Mouse (Mus musculus): ENCODE data around the gene Xpnpep1. TPM values are rescaled to one million over a fixed set of nuclear protein-coding genes. Genes with fewer than 3 reads are reported as not detected.
A peak's percentile ranks its signal among the peaks of the same experiment; 100 is the strongest.

The Xpnpep1 gene
- polyA plus RNA-seq, 1 experiment from 2014 or later = 85.5 TPM

DNA sequence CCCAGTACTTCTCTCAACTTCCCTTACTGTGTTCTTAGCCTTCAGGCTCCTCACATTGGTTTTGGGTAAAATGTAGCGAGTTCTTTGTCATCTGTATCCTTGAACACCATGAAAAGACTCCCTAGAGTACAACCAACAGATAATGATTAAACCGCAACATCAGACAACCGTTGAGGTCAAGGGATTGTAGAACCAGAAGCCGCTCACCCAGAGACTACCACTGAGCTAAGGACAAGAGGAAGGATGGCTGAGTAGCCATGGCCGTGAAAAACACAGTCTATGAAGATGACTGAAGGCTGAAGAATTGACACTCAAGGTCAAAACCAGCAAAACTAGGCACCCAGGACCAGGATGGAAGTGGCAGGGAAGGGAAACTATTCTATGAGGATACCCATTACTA, 10.3 kb downstream of the Xpnpep1 start:
- no peak for ATAC-seq (ENCODE audit: low read depth)
- 78% methylated on average over 5 of the region's 5 CpGs for WGBS (ENCODE audit: insufficient replicate concordance)
- no peak overlapping the region for H3K27ac ChIP-seq (ENCODE audit: low read length)
- H3K4me1 ChIP-seq (ENCODE audit: control insufficient read depth, low read depth, low read length) = peaks cover 32% of the 10 kb centered on the region
- no peak overlapping the region for H3K4me2 ChIP-seq (ENCODE audit: low read depth, low read length)
- H3K27me3 ChIP-seq (ENCODE audit: control insufficient read depth, insufficient read depth, low read depth, low read length) = no peaks in the 10 kb centered on the region
- no peaks in the 10 kb centered on the region for H3K9me3 ChIP-seq (replicated peaks; ENCODE audit: control insufficient read depth, low read length)
- H3K4me3 ChIP-seq (ENCODE audit: low read depth, low read length) = no peak overlapping the region
- peaks cover 21% of the 10 kb centered on the region for H3K36me3 ChIP-seq (ENCODE audit: control insufficient read depth, insufficient read depth)
- H3K9ac ChIP-seq (ENCODE audit: low read depth, low read length) = no peak overlapping the region

DNA sequence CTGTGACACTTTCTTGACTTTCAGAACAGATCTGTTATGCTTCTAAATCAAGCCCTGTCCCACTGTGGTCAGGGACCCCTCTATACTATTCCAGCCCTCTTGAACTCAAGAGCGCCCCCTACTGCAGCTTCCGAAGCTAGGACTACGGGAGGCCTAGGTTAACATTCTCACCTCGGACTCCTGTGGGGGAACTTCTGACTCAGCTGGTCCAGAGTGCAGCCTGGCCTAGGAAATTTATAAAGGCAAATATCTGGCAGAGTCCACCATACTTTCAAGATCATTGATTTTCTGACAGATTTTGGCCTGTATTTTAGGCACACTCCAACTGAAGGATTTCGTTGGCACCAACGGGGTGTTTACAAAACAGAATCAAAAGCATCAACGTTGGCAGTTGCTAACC, 11.0 kb downstream of the Xpnpep1 start:
- peaks cover 27% of the 10 kb centered on the region for H3K4me1 ChIP-seq (ENCODE audit: control insufficient read depth, low read depth, low read length)
- no peak overlapping the region for H3K9ac ChIP-seq (ENCODE audit: low read depth, low read length)
- 89% methylated on average over 7 of the region's 7 CpGs for WGBS (ENCODE audit: insufficient replicate concordance)
- H3K9me3 ChIP-seq (replicated peaks; ENCODE audit: control insufficient read depth, low read length) = no peaks in the 10 kb centered on the region
- no peaks in the 10 kb centered on the region for H3K27me3 ChIP-seq (ENCODE audit: control insufficient read depth, insufficient read depth, low read depth, low read length)
- no peak overlapping the region for H3K27ac ChIP-seq (ENCODE audit: low read length)
- peaks cover 27% of the 10 kb centered on the region for H3K36me3 ChIP-seq (ENCODE audit: control insufficient read depth, insufficient read depth)
- no peak overlapping the region for H3K4me2 ChIP-seq (ENCODE audit: low read depth, low read length)
- no peak overlapping the region for H3K4me3 ChIP-seq (ENCODE audit: low read depth, low read length)
- no peak for ATAC-seq (ENCODE audit: low read depth)

DNA sequence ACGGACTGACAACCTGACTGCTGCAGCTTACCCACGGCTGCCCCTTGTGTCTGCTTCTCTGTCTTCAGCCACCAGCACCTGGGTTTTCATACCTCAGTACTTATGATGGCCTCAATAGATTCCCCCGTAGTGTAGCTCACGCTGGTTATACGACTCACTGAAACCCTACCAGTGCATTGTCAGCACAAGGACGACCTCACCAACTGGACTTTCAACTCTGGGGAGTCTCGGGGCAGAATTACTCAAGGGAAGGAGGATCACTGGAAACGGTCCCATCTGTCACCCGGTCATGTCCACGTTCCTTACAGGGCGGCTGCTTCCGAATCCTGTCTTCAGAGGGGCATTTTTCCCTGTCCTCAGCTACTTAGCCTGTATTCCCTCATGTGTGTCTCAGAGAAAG, 11.8 kb downstream of the Xpnpep1 start:
- WGBS (ENCODE audit: insufficient replicate concordance) = 87% methylated on average over 12 of the region's 12 CpGs
- H3K36me3 ChIP-seq (ENCODE audit: control insufficient read depth, insufficient read depth) = peaks cover 31% of the 10 kb centered on the region

DNA sequence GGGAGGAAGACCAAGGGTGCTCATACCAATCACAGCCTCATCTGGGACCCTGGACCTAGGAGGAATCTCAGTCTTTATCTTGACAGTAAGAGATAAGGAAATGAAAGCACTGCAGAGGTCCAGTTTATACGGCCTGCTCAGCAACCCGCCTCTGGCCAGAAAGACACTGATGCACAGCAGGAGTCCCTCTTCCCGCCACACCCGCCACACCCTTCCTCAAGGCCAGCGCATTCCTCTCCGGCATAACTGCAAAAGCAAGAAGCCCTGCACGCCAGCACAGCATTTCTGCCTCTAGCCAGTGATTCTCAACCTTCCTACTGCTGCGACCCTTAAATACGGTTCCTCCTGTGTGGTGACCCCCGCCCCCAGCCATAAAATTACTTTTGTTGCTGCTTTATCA, 16.8 kb downstream of the Xpnpep1 start:
- no peak for ATAC-seq (ENCODE audit: low read depth)
- Histone ChIP-seq H3K9me3 (replicated peaks; ENCODE audit: control insufficient read depth, low read length) (no peaks in the 10 kb centered on the region), H3K9ac (ENCODE audit: low read depth, low read length) (no peak overlapping the region), H3K27me3 (ENCODE audit: control insufficient read depth, insufficient read depth, low read depth, low read length) (no peaks in the 10 kb centered on the region), H3K4me2 (ENCODE audit: low read depth, low read length) (no peak overlapping the region), H3K4me1 (ENCODE audit: control insufficient read depth, low read depth, low read length) (no peaks in the 10 kb centered on the region), H3K4me3 (ENCODE audit: low read depth, low read length) (no peak overlapping the region), H3K36me3 (ENCODE audit: control insufficient read depth, insufficient read depth) (peaks cover 30% of the 10 kb centered on the region), H3K27ac (ENCODE audit: low read length) (no peak overlapping the region)
- WGBS (ENCODE audit: insufficient replicate concordance) = 72% methylated on average over 10 of the region's 10 CpGs

More for the DNA sequence above, 11.8 kb downstream of the Xpnpep1 start:
- no peaks in the 10 kb centered on the region for H3K27me3 ChIP-seq (ENCODE audit: control insufficient read depth, insufficient read depth, low read depth, low read length)
- no peak overlapping the region for H3K4me3 ChIP-seq (ENCODE audit: low read depth, low read length)
- H3K27ac ChIP-seq (ENCODE audit: low read length) = no peak overlapping the region
- ATAC-seq (ENCODE audit: low read depth) = no peak
- no peak overlapping the region for H3K4me2 ChIP-seq (ENCODE audit: low read depth, low read length)
- peaks cover 19% of the 10 kb centered on the region for H3K4me1 ChIP-seq (ENCODE audit: control insufficient read depth, low read depth, low read length)
- no peaks in the 10 kb centered on the region for H3K9me3 ChIP-seq (replicated peaks; ENCODE audit: control insufficient read depth, low read length)
- no peak overlapping the region for H3K9ac ChIP-seq (ENCODE audit: low read depth, low read length)

DNA sequence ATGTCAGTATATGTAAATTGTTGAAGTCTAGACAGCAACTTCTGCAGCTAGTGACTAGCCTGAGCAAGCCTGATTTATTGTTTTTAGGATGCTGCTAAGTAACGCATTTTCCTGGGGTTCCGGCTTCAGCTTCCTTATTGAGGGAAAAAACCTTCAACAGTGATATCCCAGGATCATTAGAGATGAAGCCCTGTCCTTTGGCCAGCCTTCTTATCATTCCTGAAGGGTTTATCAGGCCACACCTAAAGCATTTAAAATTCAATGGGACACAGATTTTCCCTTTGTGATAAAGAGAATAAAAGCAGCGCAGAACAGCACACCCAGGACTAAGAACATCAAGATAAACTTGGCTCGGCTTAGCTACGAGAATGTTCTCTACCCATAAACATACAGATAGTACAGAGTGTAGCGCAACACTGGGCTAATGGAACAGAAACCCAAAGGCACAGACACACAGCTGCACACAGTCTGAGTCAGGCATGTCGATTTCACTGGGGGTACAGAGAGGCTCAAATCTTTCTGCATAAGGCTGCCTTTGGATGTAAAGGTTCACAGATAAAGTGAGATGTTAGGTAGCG, 17.9 kb downstream of the Xpnpep1 start:
- Histone ChIP-seq H3K9ac (ENCODE audit: low read depth, low read length) (no peak overlapping the region), H3K27me3 (ENCODE audit: control insufficient read depth, insufficient read depth, low read depth, low read length) (no peaks in the 10 kb centered on the region), H3K4me3 (ENCODE audit: low read depth, low read length) (no peak overlapping the region), H3K4me2 (ENCODE audit: low read depth, low read length) (no peak overlapping the region), H3K9me3 (replicated peaks; ENCODE audit: control insufficient read depth, low read length) (no peaks in the 10 kb centered on the region), H3K27ac (ENCODE audit: low read length) (no peak overlapping the region), H3K36me3 (ENCODE audit: control insufficient read depth, insufficient read depth) (peaks cover 30% of the 10 kb centered on the region), H3K4me1 (ENCODE audit: control insufficient read depth, low read depth, low read length) (no peaks in the 10 kb centered on the region)
- no peak for ATAC-seq (ENCODE audit: low read depth)
- WGBS (ENCODE audit: insufficient replicate concordance) = 74% methylated on average over 8 of the region's 8 CpGs

DNA sequence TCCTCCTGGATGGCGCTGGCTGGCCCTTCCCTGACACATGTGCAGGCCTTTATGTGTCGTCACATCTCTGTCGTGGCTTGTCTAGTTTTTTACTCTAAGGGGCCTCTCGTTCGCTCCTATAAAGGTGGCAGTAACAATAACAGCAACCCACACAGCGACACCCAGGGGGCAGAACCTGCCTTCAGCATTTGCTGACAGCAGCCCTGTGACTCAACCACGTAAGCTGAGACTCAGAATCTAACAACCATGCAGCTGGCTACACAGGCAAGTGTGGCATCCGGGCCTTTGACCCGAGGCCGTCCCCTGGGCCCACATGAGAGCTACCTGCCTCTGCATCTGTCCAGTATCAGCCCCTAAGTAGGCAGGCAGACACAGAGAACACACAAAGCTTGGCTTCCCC, 18.5 kb downstream of the Xpnpep1 start:
- H3K4me3 ChIP-seq (ENCODE audit: low read depth, low read length) = no peak overlapping the region
- H3K4me1 ChIP-seq (ENCODE audit: control insufficient read depth, low read depth, low read length) = no peaks in the 10 kb centered on the region
- H3K9me3 ChIP-seq (replicated peaks; ENCODE audit: control insufficient read depth, low read length) = no peaks in the 10 kb centered on the region
- H3K4me2 ChIP-seq (ENCODE audit: low read depth, low read length) = no peak overlapping the region
- ATAC-seq (ENCODE audit: low read depth) = no peak
- no peak overlapping the region for H3K27ac ChIP-seq (ENCODE audit: low read length)
- H3K27me3 ChIP-seq (ENCODE audit: control insufficient read depth, insufficient read depth, low read depth, low read length) = no peaks in the 10 kb centered on the region
- H3K36me3 ChIP-seq (ENCODE audit: control insufficient read depth, insufficient read depth) = peaks cover 30% of the 10 kb centered on the region
- 85% methylated on average over 10 of the region's 10 CpGs for WGBS (ENCODE audit: insufficient replicate concordance)
- H3K9ac ChIP-seq (ENCODE audit: low read depth, low read length) = no peak overlapping the region

DNA sequence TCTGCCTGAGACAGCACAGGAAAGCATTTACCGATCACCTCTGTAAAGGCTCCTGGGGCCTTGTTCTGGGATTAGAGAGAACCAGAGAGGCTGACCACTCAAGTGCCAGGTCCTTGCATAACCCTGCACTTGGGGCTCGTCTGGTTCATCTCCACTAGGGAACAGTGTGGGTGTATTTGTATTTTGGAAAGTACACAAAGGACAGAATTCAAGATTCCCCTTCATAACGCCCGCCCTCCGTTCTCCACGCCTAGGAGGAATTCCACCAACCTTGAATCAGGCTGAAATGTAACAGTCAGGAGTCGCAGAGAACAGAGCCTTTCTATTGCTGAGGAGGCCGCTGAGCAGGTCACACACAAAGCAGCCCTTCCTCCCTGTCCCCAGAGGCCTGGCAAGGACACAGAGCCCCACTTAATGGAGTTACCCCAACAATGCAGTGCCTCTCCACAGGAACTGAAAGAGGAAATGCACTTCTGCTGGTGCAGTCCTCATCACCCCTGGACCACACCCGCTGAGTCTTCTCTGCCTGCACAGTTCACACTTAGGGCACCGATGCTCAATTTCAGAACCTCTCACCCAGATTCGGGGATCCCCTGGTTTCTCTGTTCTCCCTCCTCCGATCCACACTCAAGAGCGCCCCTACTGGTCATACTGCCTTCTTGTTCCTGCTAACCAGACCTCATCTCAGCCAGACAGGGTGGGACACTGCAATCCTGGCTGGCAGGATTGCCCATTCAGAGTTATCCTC, 20.1 kb downstream of the Xpnpep1 start:
- WGBS (ENCODE audit: insufficient replicate concordance) = 67% methylated on average over 13 of the region's 13 CpGs
- Histone ChIP-seq H3K27ac (ENCODE audit: low read length) (no peak overlapping the region), H3K9ac (ENCODE audit: low read depth, low read length) (no peak overlapping the region), H3K27me3 (ENCODE audit: control insufficient read depth, insufficient read depth, low read depth, low read length) (no peaks in the 10 kb centered on the region), H3K36me3 (ENCODE audit: control insufficient read depth, insufficient read depth) (peaks cover 26% of the 10 kb centered on the region), H3K4me3 (ENCODE audit: low read depth, low read length) (no peak overlapping the region), H3K4me2 (ENCODE audit: low read depth, low read length) (no peak overlapping the region), H3K9me3 (replicated peaks; ENCODE audit: control insufficient read depth, low read length) (no peaks in the 10 kb centered on the region), H3K4me1 (ENCODE audit: control insufficient read depth, low read depth, low read length) (no peaks in the 10 kb centered on the region)
- peak; percentile 28; the same call in 1 of the 2 replicates for ATAC-seq (ENCODE audit: low read depth)

DNA sequence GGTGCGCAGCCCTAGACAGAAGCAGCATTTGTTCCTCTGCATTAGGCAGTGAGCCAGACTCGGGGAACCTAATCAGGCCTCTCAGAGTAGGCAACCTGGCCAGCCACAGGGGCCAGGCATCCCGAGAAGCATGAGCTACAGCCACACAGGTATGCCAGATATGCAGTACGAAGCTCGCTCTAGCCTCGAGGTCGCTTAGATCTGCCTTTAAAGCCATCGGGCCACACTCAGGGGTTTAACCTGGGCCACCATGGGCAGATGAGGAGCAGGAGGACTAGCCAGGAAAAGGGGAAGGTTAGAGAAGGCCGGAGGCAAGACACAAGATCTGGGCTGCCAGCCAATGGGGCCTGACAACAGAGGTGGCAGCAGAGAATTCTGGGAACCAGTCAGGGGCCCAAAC, 22.1 kb downstream of the Xpnpep1 start:
- no peak for ATAC-seq (ENCODE audit: low read depth)
- Histone ChIP-seq H3K9me3 (replicated peaks; ENCODE audit: control insufficient read depth, low read length) (no peaks in the 10 kb centered on the region), H3K4me2 (ENCODE audit: low read depth, low read length) (no peak overlapping the region), H3K4me3 (ENCODE audit: low read depth, low read length) (no peak overlapping the region), H3K36me3 (ENCODE audit: control insufficient read depth, insufficient read depth) (peaks cover 14% of the 10 kb centered on the region), H3K27me3 (ENCODE audit: control insufficient read depth, insufficient read depth, low read depth, low read length) (no peaks in the 10 kb centered on the region), H3K9ac (ENCODE audit: low read depth, low read length) (no peak overlapping the region), H3K27ac (ENCODE audit: low read length) (no peak overlapping the region), H3K4me1 (ENCODE audit: control insufficient read depth, low read depth, low read length) (no peaks in the 10 kb centered on the region)
- 85% methylated on average over 9 of the region's 9 CpGs for WGBS (ENCODE audit: insufficient replicate concordance)

DNA sequence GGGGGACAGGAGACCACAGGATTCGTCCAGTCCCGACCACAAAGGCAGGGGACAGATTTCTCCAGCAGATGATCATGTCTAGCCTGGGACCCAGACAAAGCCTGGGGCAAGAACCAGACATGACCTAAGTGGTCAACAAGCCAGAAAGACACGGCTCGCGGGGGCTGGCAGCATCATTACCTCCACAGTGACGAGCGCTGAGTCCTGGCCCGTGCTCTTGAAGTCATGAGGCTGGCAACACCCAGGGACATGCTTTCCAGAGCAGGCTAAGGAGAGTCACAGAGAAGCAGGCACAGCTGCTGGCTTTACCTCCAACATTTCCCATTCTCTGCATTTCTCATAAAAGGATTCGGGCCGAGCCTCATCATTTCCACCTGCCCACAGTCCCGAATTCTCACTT, 22.8 kb downstream of the Xpnpep1 start:
- Histone ChIP-seq H3K4me3 (ENCODE audit: low read depth, low read length) (no peak overlapping the region), H3K4me2 (ENCODE audit: low read depth, low read length) (no peak overlapping the region), H3K9ac (ENCODE audit: low read depth, low read length) (no peak overlapping the region), H3K9me3 (replicated peaks; ENCODE audit: control insufficient read depth, low read length) (no peaks in the 10 kb centered on the region), H3K4me1 (ENCODE audit: control insufficient read depth, low read depth, low read length) (no peaks in the 10 kb centered on the region), H3K27ac (ENCODE audit: low read length) (no peak overlapping the region), H3K36me3 (ENCODE audit: control insufficient read depth, insufficient read depth) (peaks cover 7% of the 10 kb centered on the region), H3K27me3 (ENCODE audit: control insufficient read depth, insufficient read depth, low read depth, low read length) (no peaks in the 10 kb centered on the region)
- ATAC-seq (ENCODE audit: low read depth) = no peak
- WGBS (ENCODE audit: insufficient replicate concordance) = 88% methylated on average over 11 of the region's 11 CpGs
